Mouse (Mus musculus) kidney, embryonic 16.5 days (tissue): ENCODE measurements at regions not wholly inside any gene's neighbourhood (a gene's known extent, or its start where the extent isn't known, plus 50 kb on each side); places are given as distances from the start of the nearest gene placed in this dataset.

Experiments
- ATAC-seq: fragments of 200-750 bp; cut with Nextera tagmentation; 2 replicates; pipeline ENCODE4 v1.8.0; 2017; ENCODE audit warnings: moderate TSS enrichment; ENCODE audit not compliant: low FRiP score, low TSS enrichment
- H3K27ac ChIP-seq: fragments of 300-500 bp; sonication (generic); 2 replicates; pipeline ENCODE4 v1.5.1; 2014; ENCODE audit warnings: low read length
- H3K27me3 ChIP-seq: fragments of 300-500 bp; sonication (generic); 2 replicates; pipeline ENCODE4 v1.6.1; 2014; ENCODE audit warnings: low read length, control low read depth, mixed read lengths; ENCODE audit not compliant: insufficient read depth
- H3K36me3 ChIP-seq: fragments of 300-500 bp; sonication (generic); 2 replicates; pipeline ENCODE4 v1.6.1; 2014; ENCODE audit warnings: low read length, control low read depth, mixed read lengths; ENCODE audit not compliant: insufficient read depth
- H3K4me1 ChIP-seq: fragments of 300-500 bp; sonication (generic); 2 replicates; pipeline ENCODE4 v1.6.1; 2014; ENCODE audit warnings: low read length, control low read depth, mixed read lengths; ENCODE audit not compliant: insufficient read depth
- H3K4me2 ChIP-seq: fragments of 300-500 bp; sonication (generic); replicated peaks from 2 replicates; pipeline ENCODE4 v1.6.1; 2014; ENCODE audit warnings: low read depth, low read length
- H3K4me3 ChIP-seq: fragments of 300-500 bp; sonication (generic); 2 replicates; pipeline ENCODE4 v1.5.1; 2014; ENCODE audit warnings: mild to moderate bottlenecking, low read length
- H3K9ac ChIP-seq: fragments of 300-500 bp; sonication (generic); replicated peaks from 2 replicates; pipeline ENCODE4 v1.6.1; 2014; ENCODE audit warnings: low read length
- H3K9me3 ChIP-seq: fragments of 300-500 bp; sonication (generic); 2 replicates; pipeline ENCODE4 v1.6.1; 2016; ENCODE audit warnings: low read length, control low read depth
- WGBS: fragments of 180-500 bp; shearing (Covaris S2); extraction: QIAGEN DNeasy Blood & Tissue Kit; methylation state at CpG from one replicate; pipeline ENCODE4 v1.1.7; 2014; 5-methylcytosine and 5-hydroxymethylcytosine counted together

- ATAC-seq, result no peak
- WGBS, result 45% methylated on average over 6 of the region's 6 CpGs
Observed at GRCm38 (mm10) chr4:24249243-24249970, 246.8 kb upstream of the Mms22l start.

GRCm38 (mm10) chr4:24278154-24278553 is 218.1 kb upstream of the Mms22l start:
- Histone ChIP-seq H3K4me2 (no peak overlapping the region), H3K27ac (no peak overlapping the region), H3K27me3 (no peaks in the 10 kb centered on the region), H3K4me1 (no peaks in the 10 kb centered on the region), H3K36me3 (no peaks in the 10 kb centered on the region), H3K9me3 (no peaks in the 10 kb centered on the region), H3K9ac (no peak overlapping the region), H3K4me3 (no peak overlapping the region)
- no peak for ATAC-seq
- 47% methylated on average over 3 of the region's 3 CpGs for WGBS

More at GRCm38 (mm10) chr4:24249243-24249970, 246.8 kb upstream of the Mms22l start:
- Histone ChIP-seq H3K36me3 (no peaks in the 10 kb centered on the region), H3K9ac (no peak overlapping the region), H3K9me3 (no peaks in the 10 kb centered on the region), H3K4me2 (no peak overlapping the region), H3K27ac (no peak overlapping the region), H3K4me3 (no peak overlapping the region), H3K27me3 (no peaks in the 10 kb centered on the region), H3K4me1 (no peaks in the 10 kb centered on the region)
